Mouse (Mus musculus) kidney, postnatal 0 days (tissue): ENCODE results near the gene Arhgap40. TPM values are rescaled to one million over a fixed set of nuclear protein-coding genes. Genes with fewer than 3 reads are reported as not detected.

ENCODE experiments used
- ATAC-seq: fragments of 200-750 bp; cut with Nextera tagmentation; replicated peaks from 2 replicates; pipeline ENCODE4 v1.8.0; 2017; ENCODE audit warnings: low read depth, moderate number of reproducible peaks, moderate TSS enrichment, moderate library complexity; ENCODE audit not compliant: low FRiP score
- DNase-seq: peaks from one replicate; pipeline ENCODE4 v3.0.0-alpha.2; 2016; ENCODE audit warnings: low spot score
- H3K27ac ChIP-seq: fragments of 300-500 bp; sonication (generic); 2 replicates; pipeline ENCODE4 v1.5.1; 2014; ENCODE audit warnings: mild to moderate bottlenecking
- H3K27me3 ChIP-seq: fragments of 300-500 bp; sonication (generic); 2 replicates; pipeline ENCODE4 v1.6.1; 2014; ENCODE audit warnings: low read length, mixed read lengths; ENCODE audit not compliant: insufficient read depth
- H3K36me3 ChIP-seq: fragments of 300-500 bp; sonication (generic); 2 replicates; pipeline ENCODE4 v1.6.1; 2014; ENCODE audit warnings: low read length, mixed read lengths; ENCODE audit not compliant: insufficient read depth
- H3K4me1 ChIP-seq: fragments of 300-500 bp; sonication (generic); replicated peaks from 2 replicates; pipeline ENCODE4 v1.6.1; 2014; ENCODE audit warnings: antibody characterized with exemption, low read length, mixed read lengths; ENCODE audit not compliant: insufficient read depth
- H3K4me2 ChIP-seq: fragments of 300-500 bp; sonication (generic); 2 replicates; pipeline ENCODE4 v1.6.1; 2014; ENCODE audit warnings: mild to moderate bottlenecking, low read length, moderate library complexity, mixed read lengths
- H3K4me3 ChIP-seq: fragments of 300-500 bp; sonication (generic); replicated peaks from 2 replicates; pipeline ENCODE4 v1.5.1; 2014; ENCODE audit warnings: low read depth, low read length
- H3K9ac ChIP-seq: fragments of 300-500 bp; sonication (generic); 2 replicates; pipeline ENCODE4 v1.6.1; 2014; ENCODE audit warnings: low read depth, low read length
- H3K9me3 ChIP-seq: fragments of 300-500 bp; sonication (generic); replicated peaks from 2 replicates; pipeline ENCODE4 v1.6.1; 2016; ENCODE audit warnings: low read length, inconsistent platforms, mixed read lengths
- CTCF ChIP-seq: IDR thresholded peaks from 2 replicates; pipeline ENCODE4 v1.5.1; 2016; ENCODE audit warnings: antibody characterized with exemption, low read depth, mild to moderate bottlenecking, moderate library complexity
- WGBS: fragments of 180-500 bp; shearing (Covaris S2); extraction: QIAGEN DNeasy Blood & Tissue Kit; methylation state at CpG from one replicate; pipeline ENCODE4 v1.1.7; 2014; 5-methylcytosine and 5-hydroxymethylcytosine counted together
- polyA plus RNA-seq: library from polyadenylated mRNA; unstranded; fragments of >200 nt; fragmentation: Nextera tagmentation; extraction: Ambion mirVana; gene quantifications from 2 replicates; pipeline ENCODE4 v1.2.1, GENCODE M21; 2015

Gene Arhgap40
- polyA plus RNA-seq, 1 experiment from 2014 or later: 0.74 TPM

DNA sequence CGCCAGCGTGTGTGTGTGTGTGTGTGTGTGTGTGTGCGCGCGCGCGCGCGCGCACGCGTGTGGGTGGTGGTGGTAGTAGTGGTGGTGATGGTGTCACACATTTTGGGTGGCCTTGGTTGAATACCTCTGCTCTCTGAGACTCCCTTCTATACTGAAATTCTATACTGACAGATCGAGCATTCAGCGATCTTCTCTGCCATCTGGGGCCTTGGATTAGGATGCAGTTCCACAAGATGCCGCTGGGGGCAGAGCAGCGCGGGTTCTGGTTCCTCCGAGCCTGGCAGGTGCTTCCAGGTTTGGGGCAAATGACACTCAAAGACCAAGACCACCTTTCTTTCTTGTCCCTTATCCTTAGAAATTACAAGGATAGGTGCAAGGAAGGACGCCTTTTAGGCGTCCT lies 43.6 kb downstream of the Arhgap40 start:
- H3K4me2 ChIP-seq: peak overlapping the region; percentile 39
- DNase-seq: peak; percentile 71
- no peak overlapping the region for H3K27ac ChIP-seq
- H3K36me3 ChIP-seq: no peaks in the 10 kb centered on the region
- peak; percentile 55; the same call in 1 of the 2 replicates for ATAC-seq
- no peaks in the 10 kb centered on the region for H3K9me3 ChIP-seq
- H3K27me3 ChIP-seq: no peaks in the 10 kb centered on the region; the same call in 1 of the 2 replicates
- no peak overlapping the region for H3K4me3 ChIP-seq
- peak; percentile 83 for TF ChIP-seq CTCF
- H3K9ac ChIP-seq: no peak overlapping the region
- 0% methylated on average over 19 of the region's 20 CpGs for WGBS
- H3K4me1 ChIP-seq: no peaks in the 10 kb centered on the region

- no peaks in the 10 kb centered on the region; the same call in 1 of the 2 replicates for H3K27me3 ChIP-seq
- H3K36me3 ChIP-seq: no peaks in the 10 kb centered on the region
- H3K4me2 ChIP-seq: no peak overlapping the region
- H3K27ac ChIP-seq: no peak overlapping the region
- 4% methylated on average over 5 of the region's 5 CpGs for WGBS
- TF ChIP-seq CTCF: no peak
- no peak overlapping the region for H3K9ac ChIP-seq
- DNase-seq: no peak
- no peaks in the 10 kb centered on the region for H3K4me1 ChIP-seq
- no peak for ATAC-seq
- no peaks in the 10 kb centered on the region for H3K9me3 ChIP-seq
- H3K4me3 ChIP-seq: no peak overlapping the region
Observed at GRCm38 (mm10) chr2:158556750-158557149, 44.2 kb downstream of the Arhgap40 start.

- H3K36me3 ChIP-seq: no peaks in the 10 kb centered on the region
- H3K27me3 ChIP-seq: no peaks in the 10 kb centered on the region
- H3K4me1 ChIP-seq: no peaks in the 10 kb centered on the region
- no peak overlapping the region for H3K4me2 ChIP-seq
- TF ChIP-seq CTCF: no peak
- DNase-seq: no peak
- no peak overlapping the region for H3K9ac ChIP-seq
- H3K9me3 ChIP-seq: no peaks in the 10 kb centered on the region
- 41% methylated on average over 6 of the region's 6 CpGs for WGBS
- ATAC-seq: no peak
- no peak overlapping the region for H3K4me3 ChIP-seq
- H3K27ac ChIP-seq: no peak overlapping the region
Observed at GRCm38 (mm10) chr2:158559945-158560344, 47.3 kb downstream of the Arhgap40 start.

GRCm38 (mm10) chr2:158560801-158561200 lies 48.2 kb downstream of the Arhgap40 start:
- Histone ChIP-seq H3K36me3 (no peaks in the 10 kb centered on the region), H3K4me2 (no peak overlapping the region), H3K4me1 (no peaks in the 10 kb centered on the region), H3K27me3 (no peaks in the 10 kb centered on the region), H3K27ac (no peak overlapping the region), H3K9me3 (no peaks in the 10 kb centered on the region), H3K4me3 (no peak overlapping the region), H3K9ac (no peak overlapping the region)
- 10% methylated on average over 9 of the region's 9 CpGs for WGBS
- no peak for ATAC-seq
- no peak for TF ChIP-seq CTCF
- peak; percentile 5 for DNase-seq

- Histone ChIP-seq H3K4me3 (no peak overlapping the region), H3K36me3 (no peaks in the 10 kb centered on the region), H3K4me1 (no peaks in the 10 kb centered on the region), H3K9me3 (no peaks in the 10 kb centered on the region), H3K4me2 (no peak overlapping the region), H3K27ac (no peak overlapping the region), H3K27me3 (no peaks in the 10 kb centered on the region), H3K9ac (no peak overlapping the region)
- 57% methylated on average over 3 of the region's 3 CpGs for WGBS
- no peak for TF ChIP-seq CTCF
- ATAC-seq: 0 out of 2 replicates have a peak, but pooled peaks have one; percentile 36
- peak; percentile 24 for DNase-seq
Observed at GRCm38 (mm10) chr2:158561371-158562144, 49.0 kb downstream of the Arhgap40 start.

DNA sequence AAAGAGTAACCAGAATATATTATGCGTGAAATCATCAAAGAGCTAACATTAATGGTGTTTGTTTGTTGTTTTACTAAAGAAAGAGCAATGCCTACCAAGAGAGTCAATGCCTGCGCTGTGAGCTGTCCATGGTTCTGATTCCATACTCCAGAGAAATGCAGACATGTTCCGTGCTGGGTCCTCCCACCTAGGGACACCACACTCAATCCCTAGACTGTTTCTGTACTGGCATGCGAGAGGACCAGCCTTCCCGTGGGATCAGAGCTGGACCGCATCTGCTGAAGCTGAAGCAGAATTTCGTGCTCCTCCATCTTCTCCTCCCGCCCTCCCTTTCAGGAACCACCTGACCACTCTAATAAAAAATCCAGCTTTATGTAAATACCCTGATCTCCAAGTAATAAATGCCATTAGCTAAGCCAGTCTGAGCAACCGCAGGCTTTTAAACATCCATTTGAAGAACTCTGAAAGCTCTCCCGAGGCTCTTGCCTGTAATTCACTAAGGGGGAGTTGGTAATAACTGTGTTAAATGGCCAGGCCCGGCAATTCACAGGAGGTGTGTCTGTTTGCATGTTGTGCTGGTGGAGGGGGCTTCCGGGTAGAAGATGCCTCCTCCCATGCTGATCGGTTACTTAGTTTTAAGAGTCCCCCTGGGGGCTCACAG lies 58.0 kb downstream of the Arhgap40 start:
- Histone ChIP-seq H3K4me1 (no peaks in the 10 kb centered on the region), H3K9ac (no peak overlapping the region)
- 16% methylated on average over 13 of the region's 13 CpGs for WGBS

More for the DNA sequence above, 58.0 kb downstream of the Arhgap40 start:
- Histone ChIP-seq H3K27me3 (0 out of 2 replicates have a peak, but pooled peaks cover 5% of the 10 kb centered on the region), H3K9me3 (no peaks in the 10 kb centered on the region), H3K36me3 (no peaks in the 10 kb centered on the region), H3K27ac (no peak overlapping the region), H3K4me2 (no peak overlapping the region), H3K4me3 (no peak overlapping the region)
- peak; percentile 90 for DNase-seq
- no peak for TF ChIP-seq CTCF
- ATAC-seq: no peak
